Mouse (Mus musculus) megakaryocyte, embryonic 14.5 days (primary cell): ENCODE measurements around the gene Gipc3.

Experiments
- FLI1 ChIP-seq: IDR thresholded peaks from 2 replicates; pipeline ENCODE4 v1.6.1; 2012; ENCODE audit warnings: low read length, inconsistent platforms, mixed read lengths
- GATA1 ChIP-seq: IDR thresholded peaks from 3 replicates; pipeline ENCODE4 v1.6.1; 2012; ENCODE audit warnings: mixed read lengths, low read length, inconsistent platforms, borderline replicate concordance

GRCm38 (mm10) chr10:81289278-81289677 lies 53.8 kb downstream of the Gipc3 start:
- TF ChIP-seq GATA1, result no peak
- no peak for TF ChIP-seq FLI1
